Mouse (Mus musculus) limb, embryonic 11.5 days (tissue): ENCODE data around the gene Fam83g. TPM values are rescaled to one million over a fixed set of nuclear protein-coding genes. Genes with fewer than 3 reads are reported as not detected.

Experiments
- ATAC-seq: fragments of 200-750 bp; cut with Nextera tagmentation; 2 replicates; pipeline ENCODE4 v1.8.0; 2017; ENCODE audit warnings: low read depth; ENCODE audit not compliant: insufficient number of reproducible peaks, low FRiP score, low TSS enrichment
- DNase-seq: peaks from one replicate; pipeline ENCODE4 v3.0.0-alpha.2; 2015; ENCODE audit warnings: low spot score
- H3K27ac ChIP-seq: fragments of 300-500 bp; sonication (generic); replicated peaks from 2 replicates; pipeline ENCODE4 v1.5.1; 2014; ENCODE audit warnings: low read depth, mild to moderate bottlenecking, low read length
- H3K27me3 ChIP-seq: fragments of 300-500 bp; sonication (generic); 2 replicates; pipeline ENCODE4 v1.6.1; 2014; ENCODE audit warnings: mild to moderate bottlenecking, low read length, mixed read lengths; ENCODE audit not compliant: control insufficient read depth, insufficient read depth
- H3K36me3 ChIP-seq: fragments of 300-500 bp; sonication (generic); 2 replicates; pipeline ENCODE4 v1.6.1; 2014; ENCODE audit warnings: mild to moderate bottlenecking, low read length, moderate library complexity, mixed read lengths; ENCODE audit not compliant: control insufficient read depth, insufficient read depth
- H3K4me1 ChIP-seq: fragments of 300-500 bp; sonication (generic); 2 replicates; pipeline ENCODE4 v1.6.1; 2014; ENCODE audit warnings: low read length, mixed read lengths; ENCODE audit not compliant: control insufficient read depth, insufficient read depth
- H3K4me2 ChIP-seq: fragments of 300-500 bp; sonication (generic); 2 replicates; pipeline ENCODE4 v1.6.1; 2014; ENCODE audit warnings: low read depth, mild to moderate bottlenecking, moderate library complexity; ENCODE audit not compliant: severe bottlenecking
- H3K4me3 ChIP-seq: fragments of 300-500 bp; sonication (generic); 2 replicates; pipeline ENCODE4 v1.5.1; 2014; ENCODE audit warnings: low read depth, low read length
- H3K9ac ChIP-seq: fragments of 300-500 bp; sonication (generic); 2 replicates; pipeline ENCODE4 v1.6.1; 2014; ENCODE audit warnings: mild to moderate bottlenecking, low read length
- H3K9me3 ChIP-seq: fragments of 300-500 bp; sonication (generic); 2 replicates; pipeline ENCODE4 v1.6.1; 2016; ENCODE audit warnings: low read length; ENCODE audit not compliant: control insufficient read depth
- WGBS: fragments of 180-500 bp; shearing (Covaris S2); extraction: QIAGEN DNeasy Blood & Tissue Kit; methylation state at CpG from one replicate; pipeline ENCODE4 v1.1.7; 2014; 5-methylcytosine and 5-hydroxymethylcytosine counted together
- polyA plus RNA-seq: library from polyadenylated mRNA; unstranded; fragments of >200 nt; fragmentation: Nextera tagmentation; extraction: Ambion mirVana; gene quantifications from 2 replicates; pipeline ENCODE4 v1.2.1, GENCODE M21; 2014

Gene Fam83g
- polyA plus RNA-seq, 1 experiment from 2014 or later, result 1.5 TPM

DNA sequence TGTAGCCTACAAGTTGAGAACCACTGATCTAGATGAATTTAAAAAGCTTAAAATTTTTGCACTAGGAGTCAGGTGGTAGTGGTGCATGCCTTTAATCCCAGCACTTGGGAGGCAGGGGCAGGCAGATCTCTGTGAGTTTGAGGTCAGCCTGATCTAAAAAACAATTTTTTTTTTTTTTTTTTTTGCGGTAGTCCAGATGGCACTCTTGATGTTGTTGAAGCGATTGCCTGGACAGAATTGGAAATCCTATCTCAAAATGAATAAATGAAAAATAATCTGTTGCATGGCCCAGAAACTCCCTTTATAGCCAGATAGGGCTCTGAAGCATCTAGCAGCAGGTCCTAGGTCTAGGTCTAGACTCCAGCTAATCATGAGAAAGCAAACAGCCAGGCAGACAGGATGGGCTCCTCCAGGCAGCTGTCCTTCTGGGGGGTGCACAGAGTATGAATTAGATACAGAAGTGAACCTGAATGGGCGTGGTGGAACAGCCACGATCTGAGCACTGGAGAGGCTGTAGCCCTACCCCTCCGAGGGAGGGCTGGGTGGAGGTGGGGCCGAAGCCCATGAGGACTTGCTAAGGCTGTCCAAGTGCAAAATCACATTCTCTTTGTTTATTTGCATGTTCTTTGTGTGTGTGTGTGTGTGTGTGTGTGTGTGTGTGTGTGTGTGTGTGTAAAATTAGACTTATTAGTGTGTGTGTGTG is 27.6 kb upstream of the Fam83g start:
- Histone ChIP-seq H3K27ac (no peak overlapping the region), H3K4me1 (no peaks in the 10 kb centered on the region), H3K4me2 (no peak overlapping the region), H3K9me3 (no peaks in the 10 kb centered on the region), H3K4me3 (no peak overlapping the region), H3K27me3 (no peaks in the 10 kb centered on the region), H3K9ac (no peak overlapping the region), H3K36me3 (no peaks in the 10 kb centered on the region)
- no peak for ATAC-seq
- no peak for DNase-seq
- WGBS, result 80% methylated on average over 6 of the region's 6 CpGs

DNA sequence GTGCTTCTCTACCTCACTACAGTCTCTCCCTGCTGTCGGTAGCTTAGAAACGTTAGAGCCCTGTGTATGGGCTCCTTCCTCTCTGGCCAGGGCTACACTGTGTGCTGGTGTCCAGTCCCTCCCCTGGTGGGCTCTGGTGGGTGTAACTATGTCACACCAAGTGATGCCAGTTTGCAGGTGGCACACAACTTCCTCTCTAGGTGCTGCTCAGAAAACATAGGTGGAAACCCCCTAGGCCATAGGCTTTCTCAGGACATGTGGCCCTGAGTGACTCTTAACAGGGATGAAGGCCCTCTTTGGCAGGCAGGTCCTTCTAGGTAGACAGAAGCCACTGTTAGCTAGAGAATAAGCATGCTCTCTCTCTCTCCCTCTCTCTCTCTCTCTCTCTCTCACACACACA is 26.5 kb upstream of the Fam83g start:
- H3K9ac ChIP-seq, result no peak overlapping the region
- no peak overlapping the region for H3K27ac ChIP-seq
- ATAC-seq (no peak), DNase-seq (no peak)
- H3K4me3 ChIP-seq, result no peak overlapping the region
- 77% methylated on average over 2 of the region's 2 CpGs for WGBS
- H3K9me3 ChIP-seq, result no peaks in the 10 kb centered on the region
- no peaks in the 10 kb centered on the region for H3K4me1 ChIP-seq
- H3K36me3 ChIP-seq, result no peaks in the 10 kb centered on the region
- H3K4me2 ChIP-seq, result no peak overlapping the region
- no peaks in the 10 kb centered on the region for H3K27me3 ChIP-seq

DNA sequence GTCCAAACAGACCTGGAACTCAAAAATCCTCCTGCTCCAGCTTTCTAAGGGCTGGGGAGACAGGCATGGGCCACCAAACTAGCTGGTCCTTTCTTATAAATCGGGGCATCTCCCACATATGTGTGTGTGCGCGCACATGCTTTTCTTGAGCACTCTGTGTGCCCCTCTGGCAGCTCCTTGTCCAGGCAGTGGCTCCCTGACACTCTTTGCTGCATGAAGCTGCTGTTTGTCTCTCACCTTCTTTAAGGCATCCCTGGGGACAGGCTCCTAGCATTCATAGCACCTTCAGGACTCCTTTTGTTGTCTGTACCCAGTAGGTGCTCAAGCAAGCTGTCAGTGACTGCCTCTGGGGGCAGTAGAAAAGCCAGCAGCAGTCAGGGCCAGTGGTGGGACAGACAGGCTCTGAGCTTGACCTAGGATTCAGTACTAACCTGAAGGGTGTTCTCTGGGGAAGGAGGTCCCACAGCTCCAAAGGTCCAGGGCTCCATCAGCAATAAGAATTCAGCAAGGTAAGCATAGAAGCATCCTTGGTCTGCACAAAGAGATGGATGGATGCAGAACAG is 25.4 kb upstream of the Fam83g start:
- no peak overlapping the region for H3K4me3 ChIP-seq
- DNase-seq (no peak), ATAC-seq (no peak)
- WGBS, result 86% methylated on average over 3 of the region's 3 CpGs
- no peaks in the 10 kb centered on the region for H3K9me3 ChIP-seq
- H3K4me2 ChIP-seq, result no peak overlapping the region
- H3K27ac ChIP-seq, result no peak overlapping the region
- H3K4me1 ChIP-seq, result no peaks in the 10 kb centered on the region
- no peak overlapping the region for H3K9ac ChIP-seq
- H3K36me3 ChIP-seq, result no peaks in the 10 kb centered on the region
- H3K27me3 ChIP-seq, result no peaks in the 10 kb centered on the region

DNA sequence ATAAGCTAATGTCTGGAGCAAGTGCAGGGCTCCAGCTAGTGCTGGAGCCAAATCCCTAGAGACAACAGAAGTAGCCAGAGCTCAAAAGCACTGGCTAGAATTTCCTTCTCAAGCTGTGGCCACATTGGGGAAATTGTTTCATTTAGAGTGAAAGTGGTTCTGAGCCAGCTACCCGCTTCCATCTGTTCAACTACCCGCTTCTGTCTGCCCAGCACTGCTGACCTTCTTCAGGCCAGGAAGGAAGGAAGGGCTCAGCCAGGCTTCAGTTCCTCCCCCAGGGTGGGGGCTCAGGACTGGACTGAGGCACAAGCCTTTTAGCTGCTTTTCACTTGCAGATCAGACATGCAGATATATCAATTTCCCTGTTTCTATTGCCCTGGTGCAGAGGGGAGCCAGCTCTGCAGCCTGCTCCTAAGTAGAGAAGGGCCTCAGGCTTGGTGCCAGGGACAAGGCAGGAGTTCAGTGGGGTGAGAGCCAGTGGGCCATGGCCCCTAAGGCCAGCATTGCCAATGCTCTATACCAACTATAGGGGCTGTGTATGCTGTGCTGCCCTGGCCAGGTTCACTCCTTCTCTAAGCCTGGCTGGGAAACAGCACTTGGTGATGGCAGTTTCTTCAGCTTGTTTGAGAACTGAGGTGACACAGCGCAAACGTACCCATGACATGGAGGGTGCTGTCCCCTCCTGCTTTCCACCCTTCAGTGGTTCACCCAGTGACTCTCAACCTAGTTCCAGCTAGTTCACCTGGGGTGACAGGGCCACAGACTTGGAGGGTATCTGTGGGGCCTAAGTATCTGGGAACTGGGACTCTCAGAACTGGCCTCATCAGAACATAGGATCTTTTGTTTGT is 24.7 kb upstream of the Fam83g start:
- WGBS, result 85% methylated on average over 4 of the region's 4 CpGs
- DNase-seq, result no peak

DNA sequence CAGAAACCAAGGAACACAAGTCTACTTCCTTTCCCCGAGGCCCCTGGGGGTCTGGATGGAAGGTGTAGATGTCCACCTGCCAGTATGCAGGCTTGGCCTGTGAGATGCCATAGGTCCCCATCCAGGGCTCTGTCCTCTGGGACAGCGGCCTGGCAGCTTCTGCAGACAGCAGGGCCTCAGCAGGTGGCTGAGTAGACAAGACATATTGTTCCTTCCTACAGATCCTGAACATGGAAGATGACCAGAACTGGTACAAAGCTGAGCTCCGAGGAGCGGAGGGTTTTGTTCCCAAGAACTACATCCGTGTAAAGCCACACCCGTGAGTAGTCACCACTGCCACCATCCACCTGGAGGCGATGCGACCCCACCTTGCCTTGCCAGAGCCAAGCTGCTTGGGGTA is 23.9 kb upstream of the Fam83g start:
- H3K4me2 ChIP-seq, result no peak overlapping the region
- ATAC-seq, result no peak
- no peaks in the 10 kb centered on the region for H3K9me3 ChIP-seq
- H3K36me3 ChIP-seq, result no peaks in the 10 kb centered on the region
- no peak overlapping the region for H3K9ac ChIP-seq
- no peak overlapping the region for H3K4me3 ChIP-seq
- H3K27ac ChIP-seq, result no peak overlapping the region
- H3K4me1 ChIP-seq, result no peaks in the 10 kb centered on the region
- no peaks in the 10 kb centered on the region for H3K27me3 ChIP-seq
- no peak for DNase-seq
- 88% methylated on average over 8 of the region's 8 CpGs for WGBS

More for the DNA sequence above, 24.7 kb upstream of the Fam83g start:
- H3K27me3 ChIP-seq, result no peaks in the 10 kb centered on the region
- H3K9me3 ChIP-seq, result no peaks in the 10 kb centered on the region
- no peaks in the 10 kb centered on the region for H3K4me1 ChIP-seq
- H3K9ac ChIP-seq, result no peak overlapping the region
- H3K36me3 ChIP-seq, result no peaks in the 10 kb centered on the region
- H3K4me2 ChIP-seq, result no peak overlapping the region
- H3K27ac ChIP-seq, result no peak overlapping the region
- ATAC-seq, result no peak
- no peak overlapping the region for H3K4me3 ChIP-seq

DNA sequence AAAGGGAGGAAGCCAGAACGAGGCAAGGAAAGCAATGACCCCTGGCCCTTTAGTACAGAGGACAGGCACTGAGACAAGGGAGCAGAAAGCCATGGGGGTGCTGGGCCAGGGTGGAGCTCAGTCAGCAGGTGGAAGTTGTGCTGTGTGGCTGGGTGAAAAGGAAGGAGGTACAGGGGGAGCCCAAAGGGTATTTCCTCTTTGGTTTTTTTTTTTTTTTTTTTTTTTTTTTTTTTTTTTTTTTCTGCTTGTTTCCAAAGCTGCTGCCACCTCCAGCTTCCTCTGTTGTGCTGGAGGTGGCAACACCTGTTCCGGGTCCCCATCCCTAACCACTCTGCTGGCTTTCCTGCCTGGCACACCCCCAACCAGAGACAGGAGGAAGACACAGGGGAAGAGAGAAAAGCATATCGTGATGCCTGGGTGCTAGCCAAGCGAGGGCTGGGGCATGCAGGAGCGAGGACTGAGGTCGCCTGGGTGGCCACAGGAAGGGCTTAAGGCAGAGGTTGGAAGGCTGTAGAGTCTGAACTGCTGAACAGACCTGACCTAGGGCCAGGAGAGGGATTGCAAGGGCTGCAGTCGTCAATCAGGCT is 23.0 kb upstream of the Fam83g start:
- DNase-seq (no peak), ATAC-seq (no peak)
- H3K9me3 ChIP-seq, result no peaks in the 10 kb centered on the region
- no peak overlapping the region for H3K9ac ChIP-seq
- H3K4me2 ChIP-seq, result no peak overlapping the region
- WGBS, result 70% methylated on average over 7 of the region's 7 CpGs
- no peaks in the 10 kb centered on the region for H3K36me3 ChIP-seq
- no peak overlapping the region for H3K4me3 ChIP-seq
- H3K27ac ChIP-seq, result no peak overlapping the region
- H3K4me1 ChIP-seq, result no peaks in the 10 kb centered on the region
- H3K27me3 ChIP-seq, result no peaks in the 10 kb centered on the region

DNA sequence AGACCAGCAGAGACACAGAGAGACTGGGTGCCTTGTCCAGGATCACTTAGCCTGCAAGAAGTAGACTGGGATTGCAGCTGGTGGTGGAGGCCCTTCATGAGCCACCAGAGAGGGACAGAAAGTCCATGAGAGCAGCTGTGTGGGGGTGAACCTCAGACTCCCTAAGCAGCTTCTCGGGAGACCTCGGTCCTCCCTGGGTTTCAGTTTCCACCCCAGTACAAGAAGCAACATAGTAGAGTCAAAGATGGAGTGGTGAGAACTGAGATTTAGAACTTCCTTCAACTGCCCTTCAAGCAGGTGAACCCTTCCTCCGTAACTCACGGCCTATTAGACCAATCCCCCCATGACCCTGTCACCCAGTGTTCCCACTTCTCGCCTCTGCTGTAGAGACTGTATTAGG is 21.7 kb upstream of the Fam83g start:
- ATAC-seq (no peak), DNase-seq (no peak)
- Histone ChIP-seq H3K27ac (no peak overlapping the region), H3K4me2 (no peak overlapping the region), H3K9me3 (no peaks in the 10 kb centered on the region), H3K27me3 (no peaks in the 10 kb centered on the region), H3K4me1 (no peaks in the 10 kb centered on the region), H3K9ac (no peak overlapping the region), H3K36me3 (no peaks in the 10 kb centered on the region), H3K4me3 (no peak overlapping the region)
- WGBS, result 92% methylated on average over 5 of the region's 5 CpGs

DNA sequence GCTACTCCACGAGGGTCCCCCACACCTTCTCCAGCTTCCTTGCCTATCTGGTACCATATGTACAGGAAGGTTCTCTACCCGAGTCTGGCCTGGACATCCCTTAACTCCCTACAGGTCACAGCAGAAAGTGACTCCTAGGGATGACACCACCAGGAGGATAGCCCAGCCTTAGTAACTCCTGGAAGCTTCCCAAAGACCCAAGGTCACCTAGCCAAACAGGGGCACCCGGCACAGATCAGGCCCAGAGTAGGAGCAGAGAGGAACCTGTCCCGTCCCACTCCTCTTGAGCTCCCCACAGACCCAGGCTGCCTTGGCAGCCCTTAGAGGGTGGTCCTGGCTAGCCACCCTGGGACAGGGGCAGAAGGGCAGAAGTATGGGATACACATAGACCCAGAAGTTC is 18.5 kb upstream of the Fam83g start:
- Histone ChIP-seq H3K4me2 (no peak overlapping the region), H3K36me3 (no peaks in the 10 kb centered on the region), H3K4me3 (no peak overlapping the region), H3K9me3 (no peaks in the 10 kb centered on the region), H3K4me1 (no peaks in the 10 kb centered on the region), H3K27ac (no peak overlapping the region), H3K27me3 (no peaks in the 10 kb centered on the region), H3K9ac (no peak overlapping the region; the same call in 1 of the 2 replicates)
- DNase-seq (no peak), ATAC-seq (no peak)
- 82% methylated on average over 4 of the region's 4 CpGs for WGBS
